Mouse (Mus musculus) neural tube, embryonic 11.5 days (tissue): ENCODE measurements at regions not wholly inside any gene's neighbourhood (a gene's known extent, or its start where the extent isn't known, plus 50 kb on each side); places are given as distances from the start of the nearest gene placed in this dataset.

Experiments
- ATAC-seq: fragments of 200-750 bp; cut with Nextera tagmentation; 2 replicates; pipeline ENCODE4 v1.8.0; 2017; ENCODE audit warnings: moderate number of reproducible peaks, mild to moderate bottlenecking, moderate TSS enrichment, moderate library complexity; ENCODE audit not compliant: insufficient read depth, low FRiP score, low TSS enrichment
- DNase-seq: peaks from one replicate; pipeline ENCODE4 v3.0.0-alpha.2; 2015; ENCODE audit warnings: low spot score
- H3K27ac ChIP-seq: fragments of 300-500 bp; sonication (generic); 2 replicates; pipeline ENCODE4 v1.5.1; 2014; ENCODE audit warnings: low read depth, mild to moderate bottlenecking, low read length
- H3K27me3 ChIP-seq: fragments of 300-500 bp; sonication (generic); 2 replicates; pipeline ENCODE4 v1.6.1; 2014; ENCODE audit warnings: mild to moderate bottlenecking, low read length, mixed read lengths; ENCODE audit not compliant: control insufficient read depth, insufficient read depth
- H3K36me3 ChIP-seq: fragments of 300-500 bp; sonication (generic); 2 replicates; pipeline ENCODE4 v1.6.1; 2014; ENCODE audit warnings: mild to moderate bottlenecking, low read length, moderate library complexity, mixed read lengths; ENCODE audit not compliant: control insufficient read depth, insufficient read depth
- H3K4me1 ChIP-seq: fragments of 300-500 bp; sonication (generic); 2 replicates; pipeline ENCODE4 v1.6.1; 2014; ENCODE audit warnings: low read length, mixed read lengths; ENCODE audit not compliant: control insufficient read depth, insufficient read depth
- H3K4me2 ChIP-seq: fragments of 300-500 bp; sonication (generic); 2 replicates; pipeline ENCODE4 v1.6.1; 2014; ENCODE audit warnings: low read depth, mild to moderate bottlenecking, moderate library complexity
- H3K4me3 ChIP-seq: fragments of 300-500 bp; sonication (generic); 2 replicates; pipeline ENCODE4 v1.5.1; 2014; ENCODE audit warnings: low read depth, low read length
- H3K9ac ChIP-seq: fragments of 300-500 bp; sonication (generic); 2 replicates; pipeline ENCODE4 v1.6.1; 2014; ENCODE audit warnings: mild to moderate bottlenecking, low read length
- H3K9me3 ChIP-seq: fragments of 300-500 bp; sonication (generic); 2 replicates; pipeline ENCODE4 v1.6.1; 2016; ENCODE audit warnings: low read length; ENCODE audit not compliant: control insufficient read depth
- WGBS: fragments of 180-500 bp; shearing (Covaris S2); extraction: QIAGEN DNeasy Blood & Tissue Kit; methylation state at CpG from one replicate; pipeline ENCODE4 v1.1.7; 2014; 5-methylcytosine and 5-hydroxymethylcytosine counted together

GRCm38 (mm10) chr2:3925199-3925598 lies 92.3 kb upstream of the Frmd4a start:
- no peak overlapping the region for H3K4me3 ChIP-seq
- no peaks in the 10 kb centered on the region for H3K4me1 ChIP-seq
- no peaks in the 10 kb centered on the region for H3K9me3 ChIP-seq
- no peak overlapping the region for H3K9ac ChIP-seq
- H3K36me3 ChIP-seq, result no peaks in the 10 kb centered on the region
- ATAC-seq (no peak), DNase-seq (no peak)
- no peak overlapping the region for H3K4me2 ChIP-seq
- H3K27me3 ChIP-seq, result no peaks in the 10 kb centered on the region
- no peak overlapping the region for H3K27ac ChIP-seq
- 72% methylated on average over 3 of the region's 3 CpGs for WGBS

DNA sequence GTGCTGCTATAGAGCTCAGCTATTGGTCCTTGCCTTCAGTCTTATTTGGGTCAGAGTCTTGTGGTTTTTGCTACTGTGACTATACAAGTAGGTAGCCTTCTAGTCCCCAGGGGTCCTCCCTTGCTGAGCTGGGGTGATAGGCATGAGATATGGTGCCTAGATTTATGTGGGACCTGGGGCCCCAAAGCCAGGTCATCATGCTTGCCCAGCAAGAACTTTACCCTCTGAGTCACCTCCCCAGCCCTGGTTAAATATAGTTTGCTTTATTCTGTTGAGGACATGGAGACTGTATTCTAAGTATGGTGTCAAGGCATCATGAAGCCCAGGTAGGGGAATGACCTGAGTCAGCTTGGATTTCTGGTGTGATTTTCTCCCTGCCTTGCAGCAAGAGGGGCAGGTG lies 91.4 kb upstream of the Frmd4a start:
- no peak for DNase-seq
- no peak overlapping the region for H3K27ac ChIP-seq

DNA sequence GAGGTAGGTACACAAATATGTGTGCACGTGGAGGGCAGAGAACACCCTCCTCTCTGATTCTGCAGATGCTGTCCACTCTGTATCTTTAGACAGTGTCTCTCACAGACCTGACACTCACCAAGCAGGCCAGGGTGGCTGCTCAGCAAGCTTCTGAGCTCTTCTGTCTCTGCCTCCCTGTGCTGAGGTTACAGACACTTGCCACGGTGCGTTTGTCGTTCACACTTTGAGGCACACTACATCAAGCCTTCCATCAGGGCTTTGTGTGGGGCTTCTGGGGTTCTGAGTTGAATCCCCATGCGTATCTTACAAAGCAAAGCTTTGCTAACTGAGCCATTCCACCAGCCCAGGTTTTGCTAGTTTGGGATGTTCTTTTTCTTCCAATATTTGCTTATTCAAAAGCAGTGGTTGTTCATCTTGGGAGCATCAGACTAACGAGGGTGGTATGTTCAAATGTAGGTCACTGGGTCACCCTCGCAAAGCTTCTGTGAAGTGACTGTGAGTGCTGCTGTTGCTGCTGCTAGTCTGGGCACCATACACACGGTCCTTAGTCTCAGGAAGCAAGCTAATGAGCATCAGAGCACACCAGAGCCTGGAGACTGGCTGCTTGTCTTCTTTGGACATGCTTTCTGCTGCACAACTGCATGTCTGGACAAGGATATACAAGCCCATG lies 90.2 kb upstream of the Frmd4a start:
- Histone ChIP-seq H3K27me3 (no peaks in the 10 kb centered on the region), H3K4me3 (no peak overlapping the region), H3K36me3 (no peaks in the 10 kb centered on the region), H3K4me1 (no peaks in the 10 kb centered on the region), H3K4me2 (no peak overlapping the region), H3K27ac (no peak overlapping the region), H3K9ac (no peak overlapping the region), H3K9me3 (no peaks in the 10 kb centered on the region)
- 73% methylated on average over 8 of the region's 8 CpGs for WGBS
- ATAC-seq (no peak), DNase-seq (no peak)

More for the DNA sequence above, 91.4 kb upstream of the Frmd4a start:
- Histone ChIP-seq H3K4me1 (no peaks in the 10 kb centered on the region), H3K9ac (no peak overlapping the region), H3K36me3 (no peaks in the 10 kb centered on the region), H3K9me3 (no peaks in the 10 kb centered on the region), H3K4me3 (no peak overlapping the region), H3K27me3 (no peaks in the 10 kb centered on the region), H3K4me2 (no peak overlapping the region)
- no peak for ATAC-seq

- H3K9ac ChIP-seq, result no peak overlapping the region
- H3K4me3 ChIP-seq, result no peak overlapping the region
- 87% methylated on average over 4 of the region's 4 CpGs for WGBS
- ATAC-seq (no peak), DNase-seq (no peak)
- H3K27ac ChIP-seq, result no peak overlapping the region
- H3K4me2 ChIP-seq, result no peak overlapping the region
- no peaks in the 10 kb centered on the region for H3K36me3 ChIP-seq
- H3K4me1 ChIP-seq, result no peaks in the 10 kb centered on the region
- no peaks in the 10 kb centered on the region for H3K9me3 ChIP-seq
- no peaks in the 10 kb centered on the region for H3K27me3 ChIP-seq
Observed at GRCm38 (mm10) chr2:3927853-3928252, 89.7 kb upstream of the Frmd4a start.

DNA sequence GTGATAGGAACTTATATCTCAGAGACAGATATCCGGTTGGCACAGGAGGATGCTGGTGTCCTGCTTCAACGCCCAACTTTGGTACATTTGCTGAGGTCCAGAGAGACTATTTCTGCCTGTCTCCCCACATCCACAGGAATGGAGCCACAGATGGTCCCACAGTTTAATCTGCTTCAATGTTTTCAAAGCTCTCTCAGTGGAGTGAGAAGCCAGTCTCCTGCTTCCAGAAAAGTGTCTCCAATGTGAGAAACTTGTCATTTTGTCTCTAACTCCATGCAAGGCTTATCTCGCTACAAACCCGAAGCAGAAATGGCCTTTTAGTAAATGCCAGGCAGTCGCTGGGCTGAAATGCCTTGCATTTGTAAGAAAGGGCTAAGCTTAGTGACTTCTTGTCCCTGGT lies 86.9 kb upstream of the Frmd4a start:
- Histone ChIP-seq H3K9ac (no peak overlapping the region), H3K36me3 (no peaks in the 10 kb centered on the region), H3K27me3 (no peaks in the 10 kb centered on the region), H3K4me2 (no peak overlapping the region), H3K9me3 (no peaks in the 10 kb centered on the region), H3K27ac (no peak overlapping the region), H3K4me1 (no peaks in the 10 kb centered on the region), H3K4me3 (no peak overlapping the region)
- DNase-seq, result no peak
- WGBS, result 87% methylated on average over 5 of the region's 5 CpGs
- no peak for ATAC-seq

- Histone ChIP-seq H3K4me3 (no peak overlapping the region), H3K4me1 (no peaks in the 10 kb centered on the region), H3K4me2 (no peak overlapping the region), H3K9me3 (no peaks in the 10 kb centered on the region), H3K36me3 (no peaks in the 10 kb centered on the region), H3K27me3 (no peaks in the 10 kb centered on the region), H3K27ac (no peak overlapping the region), H3K9ac (no peak overlapping the region)
- no peak for DNase-seq
- no peak for ATAC-seq
- WGBS, result 91% methylated on average over 2 of the region's 2 CpGs
Observed at GRCm38 (mm10) chr2:3940786-3941185, 76.7 kb upstream of the Frmd4a start.

- no peak for ATAC-seq
- DNase-seq, result no peak
- Histone ChIP-seq H3K9me3 (no peaks in the 10 kb centered on the region), H3K27me3 (no peaks in the 10 kb centered on the region), H3K4me3 (no peak overlapping the region), H3K27ac (no peak overlapping the region), H3K4me1 (no peaks in the 10 kb centered on the region), H3K9ac (no peak overlapping the region), H3K36me3 (no peaks in the 10 kb centered on the region), H3K4me2 (no peak overlapping the region)
- 96% methylated on average over 1 of the region's 1 CpGs for WGBS
Observed at GRCm38 (mm10) chr2:3941496-3941895, 76.0 kb upstream of the Frmd4a start.

GRCm38 (mm10) chr2:3947432-3947831 lies 70.1 kb upstream of the Frmd4a start:
- no peak for DNase-seq
- H3K9me3 ChIP-seq, result no peaks in the 10 kb centered on the region
- no peaks in the 10 kb centered on the region for H3K36me3 ChIP-seq
- H3K27me3 ChIP-seq, result no peaks in the 10 kb centered on the region
- H3K9ac ChIP-seq, result no peak overlapping the region
- H3K4me1 ChIP-seq, result no peaks in the 10 kb centered on the region
- no peak for ATAC-seq
- no peak overlapping the region for H3K4me3 ChIP-seq
- H3K4me2 ChIP-seq, result no peak overlapping the region
- 91% methylated on average over 3 of the region's 3 CpGs for WGBS
- no peak overlapping the region for H3K27ac ChIP-seq

GRCm38 (mm10) chr2:3948331-3948730 lies 69.2 kb upstream of the Frmd4a start:
- Histone ChIP-seq H3K27ac (no peak overlapping the region), H3K36me3 (no peaks in the 10 kb centered on the region), H3K4me2 (no peak overlapping the region), H3K9ac (no peak overlapping the region), H3K27me3 (no peaks in the 10 kb centered on the region), H3K4me1 (no peaks in the 10 kb centered on the region), H3K4me3 (no peak overlapping the region), H3K9me3 (no peaks in the 10 kb centered on the region)
- no peak for DNase-seq
- 44% methylated on average over 1 of the region's 1 CpGs for WGBS
- no peak for ATAC-seq
